Mouse (Mus musculus): ENCODE results near the gene S1pr5. TPM values are rescaled to one million over a fixed set of nuclear protein-coding genes. Genes with fewer than 3 reads are reported as not detected.

Gene S1pr5
- polyA plus RNA-seq, 1 experiment: not detected

DNA sequence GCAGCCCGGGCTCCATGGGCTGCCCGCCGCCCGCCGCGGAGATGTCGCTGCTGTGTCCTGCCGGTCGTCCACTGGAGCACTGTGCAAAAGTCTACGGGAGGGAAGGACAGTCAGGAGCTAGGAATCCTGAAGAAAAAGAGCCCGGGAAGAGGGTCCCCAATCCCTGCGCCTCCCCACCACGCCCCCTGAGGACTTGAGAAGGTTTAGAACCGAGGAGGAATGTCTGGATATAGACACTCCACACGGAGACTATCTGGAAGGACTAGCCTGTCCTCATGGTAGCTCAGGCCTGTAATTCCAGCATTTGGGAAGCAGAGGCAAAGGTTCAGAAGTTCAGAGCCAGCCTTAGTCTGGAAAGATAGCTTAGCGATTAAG, 3.1 kb downstream of the S1pr5 start:
- TF ChIP-seq GATA1 (IDR thresholded peaks at IDR 0.05; ENCODE audit: low read length): no peak

DNA sequence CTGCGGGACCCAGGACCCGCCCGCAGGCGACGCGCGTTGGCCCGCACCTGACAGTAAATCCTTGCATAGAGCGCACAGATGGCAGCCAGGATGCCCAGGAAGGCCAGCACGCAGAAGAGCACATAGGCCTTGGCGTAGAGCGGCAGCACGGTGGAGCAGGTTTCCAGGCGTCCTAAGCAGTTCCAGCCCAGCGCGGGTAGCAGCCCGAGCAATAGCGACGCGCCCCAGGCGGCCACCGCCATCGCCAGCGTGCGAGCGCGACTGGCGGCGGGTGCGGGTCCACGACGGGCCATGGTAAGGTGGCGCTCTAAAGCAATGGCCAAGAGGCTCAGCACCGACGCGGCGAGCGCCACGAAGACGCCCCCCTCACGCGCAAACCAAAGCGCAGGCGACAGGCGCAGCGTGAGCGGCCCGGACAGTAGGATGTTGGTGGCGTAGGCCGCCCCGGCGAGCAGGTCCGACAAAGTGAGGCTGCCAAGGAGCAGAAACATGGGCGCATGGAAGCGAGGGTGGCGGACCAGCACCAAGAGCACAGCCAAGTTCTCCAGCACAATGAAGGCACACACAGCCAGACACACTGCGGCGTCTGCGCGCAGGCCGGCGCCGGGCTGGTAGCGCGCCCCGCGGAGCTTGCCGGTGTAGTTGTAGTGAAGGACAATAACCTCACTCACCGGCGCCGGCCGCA, 3.7 kb downstream of the S1pr5 start:
- no peak for TF ChIP-seq GATA1 (IDR thresholded peaks at IDR 0.05; ENCODE audit: low read length)

DNA sequence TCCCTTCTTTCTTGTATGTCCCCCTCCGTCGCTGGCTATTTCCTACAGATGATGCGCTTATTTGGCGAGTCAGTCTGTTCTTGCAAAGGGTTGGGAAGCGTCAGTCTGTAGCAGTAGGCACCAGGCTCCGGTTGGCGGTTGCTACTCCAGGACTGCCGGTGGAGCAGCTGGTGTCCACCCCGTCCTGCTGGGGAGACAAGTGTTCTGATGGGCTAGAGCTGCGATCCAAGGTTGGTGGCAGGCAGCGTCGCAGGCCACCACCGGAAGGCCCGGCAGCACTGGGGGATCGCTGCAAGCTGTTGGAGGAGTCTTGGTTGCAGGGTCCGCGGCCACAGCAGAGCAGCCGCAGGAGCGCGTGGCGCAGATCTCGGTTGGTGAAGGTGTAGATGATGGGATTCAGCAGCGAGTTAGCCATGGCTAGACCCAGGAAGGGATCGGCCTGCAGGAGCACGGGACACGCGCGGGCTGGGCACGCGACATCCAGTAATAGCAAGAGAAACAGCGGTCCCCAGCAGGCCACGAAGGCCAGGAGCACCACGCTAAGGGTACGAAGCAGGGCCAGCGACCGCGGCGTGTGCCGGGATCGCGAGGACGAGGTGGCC, 4.3 kb downstream of the S1pr5 start:
- no peak for TF ChIP-seq GATA1 (IDR thresholded peaks at IDR 0.05; ENCODE audit: low read length)

DNA sequence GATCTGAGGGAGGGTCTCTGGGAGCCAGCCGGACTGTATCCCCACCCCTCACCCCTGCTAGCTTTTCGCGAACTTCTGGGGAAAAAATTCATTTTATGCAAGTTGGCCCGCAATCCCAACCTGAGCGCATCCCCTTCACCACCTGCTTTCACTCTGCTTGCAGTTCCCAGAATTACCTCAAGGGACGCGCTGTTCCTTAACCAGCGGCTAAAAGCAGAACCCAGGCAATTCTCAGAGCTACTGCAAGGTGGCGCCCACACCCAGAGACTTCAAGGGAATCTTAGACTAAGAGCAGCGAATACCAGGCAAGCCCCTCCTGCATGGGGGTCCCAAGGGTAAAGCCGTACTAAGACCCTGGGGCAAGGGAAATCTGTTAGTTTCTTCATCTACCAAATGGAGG, 6.9 kb downstream of the S1pr5 start:
- TF ChIP-seq GATA1 (IDR thresholded peaks at IDR 0.05; ENCODE audit: low read length): no peak

DNA sequence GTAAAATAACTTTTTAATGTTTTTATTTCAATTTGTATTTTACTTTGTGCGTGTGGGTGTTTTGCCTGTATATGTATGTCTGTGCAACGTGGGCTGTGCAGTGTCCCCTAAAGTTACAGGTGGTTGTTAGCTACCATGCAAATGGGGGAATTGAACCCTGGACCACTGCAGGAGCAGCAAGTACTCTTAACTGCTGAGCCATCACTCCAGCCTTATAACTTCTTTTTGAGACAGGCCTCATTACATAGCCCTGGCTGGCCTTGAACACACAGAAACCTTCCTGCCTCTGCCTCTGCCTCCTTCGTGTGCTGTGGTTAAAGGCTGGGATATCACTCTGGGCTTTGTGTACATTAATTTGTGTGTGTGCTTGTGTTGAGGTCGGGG, 8.8 kb downstream of the S1pr5 start:
- no peak for TF ChIP-seq GATA1 (IDR thresholded peaks at IDR 0.05; ENCODE audit: low read length)

DNA sequence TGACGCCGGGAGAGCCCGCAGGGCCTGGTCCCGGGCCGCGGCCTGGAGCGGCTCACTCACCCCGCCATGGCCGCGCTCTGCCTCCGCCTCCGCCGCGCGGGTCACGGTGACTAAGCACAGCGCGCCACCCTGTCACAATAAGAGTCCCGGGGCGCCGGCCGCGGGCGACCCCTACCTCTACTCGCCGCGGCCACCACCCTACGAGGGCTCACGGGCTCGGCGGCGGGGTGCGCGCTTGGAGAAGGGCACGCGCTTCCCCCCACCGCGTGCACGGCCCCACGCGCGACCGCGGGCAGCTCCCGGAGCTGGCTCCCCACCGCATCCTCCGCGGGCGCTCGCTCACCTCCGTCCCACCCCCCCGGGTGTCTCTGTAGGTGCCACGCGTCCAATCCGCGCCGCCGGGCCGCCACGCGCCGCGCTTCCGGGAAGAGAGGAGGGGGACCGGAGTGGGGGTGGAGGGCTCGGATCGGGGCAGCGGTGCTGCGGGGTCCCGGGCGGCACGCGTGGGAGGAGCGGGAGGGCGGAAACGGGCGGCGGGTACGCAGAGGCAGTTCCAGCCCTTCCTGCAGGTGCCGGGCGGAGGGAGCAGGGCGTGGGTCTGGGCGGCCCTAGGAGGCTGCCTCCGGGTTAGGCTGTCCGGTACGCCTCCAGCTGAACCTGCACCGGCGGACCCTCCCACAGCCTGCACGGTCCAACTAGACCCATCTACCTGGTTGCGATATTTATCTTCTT, 9.3 kb downstream of the S1pr5 start, which contains the start of gene Keap1:
Gene Keap1, minus strand, starts transcription at position 629 of the 732 bp plus-strand sequence.
- no peak for TF ChIP-seq GATA1 (IDR thresholded peaks at IDR 0.05; ENCODE audit: low read length)

DNA sequence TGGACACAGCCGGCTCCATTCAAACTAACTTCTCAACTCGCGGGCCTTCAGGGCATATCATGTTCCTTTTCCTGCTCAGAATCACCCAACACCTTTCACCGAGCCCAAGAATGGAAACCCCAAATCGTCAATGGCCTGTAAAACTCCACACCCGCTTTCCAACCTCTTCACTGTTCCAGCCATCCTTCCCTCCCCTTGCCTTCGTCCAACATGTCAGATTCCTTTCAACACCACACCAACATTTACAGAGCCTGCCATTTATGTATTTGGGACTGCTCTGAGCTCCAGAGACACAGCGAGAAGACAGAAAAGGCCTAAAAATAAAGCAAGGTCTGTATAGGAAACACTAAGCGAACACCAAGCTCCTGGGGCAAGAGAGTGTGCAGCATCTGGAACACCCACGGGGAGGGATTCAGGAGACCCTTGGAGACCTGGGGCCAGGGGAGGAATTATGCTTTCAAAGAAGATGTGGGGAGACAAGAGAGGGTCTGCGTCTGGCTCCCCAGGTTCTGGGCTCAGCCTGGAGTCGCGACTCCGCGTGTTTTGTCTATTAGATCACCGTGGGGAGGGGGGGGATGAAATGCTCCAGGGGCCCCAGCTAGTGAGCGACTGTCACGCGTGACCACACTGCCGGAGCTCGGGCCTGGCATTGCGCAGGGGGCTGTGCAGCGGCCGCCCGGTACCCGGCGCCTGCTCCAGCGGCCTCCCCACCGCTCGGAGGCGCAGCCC, 10.1 kb downstream of the S1pr5 start:
- no peak for TF ChIP-seq GATA1 (IDR thresholded peaks at IDR 0.05; ENCODE audit: low read length)

DNA sequence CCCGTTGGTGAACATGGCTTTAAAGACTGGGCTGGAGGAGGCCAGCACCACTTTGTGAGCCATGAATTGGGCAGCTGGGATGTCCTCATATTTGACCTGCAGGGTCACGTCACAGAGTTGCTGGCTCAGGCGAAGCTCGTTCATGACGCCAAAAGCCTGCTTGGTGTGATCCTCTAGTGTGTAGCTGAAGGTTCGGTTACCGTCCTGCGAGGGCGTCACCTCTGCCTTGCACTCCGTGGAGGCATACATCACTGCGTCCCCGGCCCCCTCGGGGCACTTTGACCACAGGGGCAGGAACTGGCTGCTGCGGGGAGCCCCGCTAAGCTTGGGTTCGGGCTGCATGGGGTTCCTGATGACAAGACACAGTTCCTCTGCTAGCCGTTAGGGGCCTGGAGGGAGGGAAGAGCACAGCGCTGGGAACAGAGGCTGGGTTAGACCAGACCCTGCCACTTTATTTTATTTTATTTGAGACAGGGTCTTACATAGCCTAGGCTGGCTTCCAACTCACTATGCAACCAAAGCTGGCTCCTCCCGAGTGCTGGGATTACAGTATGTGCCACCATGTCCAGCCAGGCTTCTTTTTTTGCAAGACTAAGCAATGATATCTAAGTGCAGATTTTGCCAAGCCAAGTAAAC, 10.8 kb downstream of the S1pr5 start:
- TF ChIP-seq GATA1 (IDR thresholded peaks at IDR 0.05; ENCODE audit: low read length): no peak

DNA sequence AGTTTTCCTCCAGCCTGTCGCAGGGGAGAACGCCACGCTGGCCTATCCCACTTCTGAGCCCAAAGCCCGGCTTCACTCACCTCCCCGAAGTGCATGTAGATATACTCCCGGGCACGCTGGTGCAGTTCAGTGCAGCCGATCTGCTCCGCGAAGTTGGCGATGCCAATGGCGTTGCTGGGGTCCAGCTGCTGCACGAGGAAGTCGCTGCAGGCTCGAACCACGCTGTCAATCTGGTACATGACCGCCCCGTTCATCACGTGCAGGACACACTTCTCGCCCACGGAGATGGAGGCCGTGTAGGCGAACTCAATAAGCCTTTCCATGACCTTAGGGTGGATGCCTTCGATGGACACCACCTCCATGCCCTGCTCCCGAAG, 11.3 kb downstream of the S1pr5 start:
- no peak for TF ChIP-seq GATA1 (IDR thresholded peaks at IDR 0.05; ENCODE audit: low read length)

DNA sequence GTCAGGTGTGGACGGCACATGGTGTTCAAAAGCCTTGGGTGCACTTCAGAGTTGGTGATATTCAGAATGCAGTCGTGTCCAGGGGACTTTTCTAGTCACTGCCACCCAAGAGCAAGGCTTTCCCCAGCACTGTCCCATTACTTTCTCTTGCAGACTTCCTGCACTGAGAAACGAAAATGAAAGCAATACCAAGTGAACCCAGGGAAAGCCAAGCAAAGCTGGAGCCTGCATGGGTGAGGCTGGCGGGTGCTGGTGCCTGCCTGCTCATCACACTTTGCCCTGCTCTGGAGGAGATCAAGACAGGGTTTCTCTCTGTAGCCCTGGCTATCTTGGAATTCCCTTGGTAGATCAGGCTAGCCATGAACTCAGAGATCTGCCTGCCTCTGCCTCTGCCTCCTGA, 12.9 kb downstream of the S1pr5 start:
- no peak for TF ChIP-seq GATA1 (IDR thresholded peaks at IDR 0.05; ENCODE audit: low read length)

DNA sequence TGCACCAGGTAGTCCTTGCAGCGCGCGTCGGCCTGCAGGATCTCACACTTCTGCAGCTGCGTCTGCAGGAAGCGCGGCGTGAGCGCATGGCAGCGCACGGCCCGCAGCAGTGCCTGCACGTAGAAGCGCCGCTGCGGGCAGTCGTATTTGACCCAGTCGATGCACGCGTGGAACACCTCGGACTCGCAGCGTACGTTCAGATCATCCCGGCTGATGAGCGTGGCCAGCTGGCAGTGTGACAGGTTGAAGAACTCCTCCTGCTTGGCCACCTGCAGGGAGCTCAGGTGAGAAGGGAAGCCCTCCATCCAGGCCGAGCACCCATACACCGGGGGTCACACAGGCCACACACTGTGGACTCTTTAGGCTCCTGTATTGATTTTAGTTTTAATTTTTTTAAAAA, 14.4 kb downstream of the S1pr5 start:
- no peak for TF ChIP-seq GATA1 (IDR thresholded peaks at IDR 0.05; ENCODE audit: low read length)

DNA sequence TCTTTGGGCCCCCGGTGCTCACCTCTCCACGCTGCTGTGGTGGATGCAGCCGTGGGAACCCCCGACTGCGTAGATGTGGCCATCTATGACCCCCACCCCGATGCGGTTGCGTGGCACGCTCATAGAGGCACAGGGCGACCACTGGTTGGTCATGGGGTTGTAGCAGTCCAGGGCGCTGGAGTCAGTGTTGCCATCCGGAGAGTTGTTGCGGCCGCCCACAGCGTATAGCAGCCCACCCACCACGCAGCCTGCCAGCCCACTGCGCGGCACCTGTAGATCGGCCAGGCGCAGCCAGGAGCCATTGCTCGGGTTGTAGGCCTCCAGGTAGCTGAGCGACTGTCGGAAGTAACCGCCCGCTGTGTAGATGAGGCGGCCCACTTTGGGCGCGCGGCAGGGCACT, 14.9 kb downstream of the S1pr5 start:
- no peak for TF ChIP-seq GATA1 (IDR thresholded peaks at IDR 0.05; ENCODE audit: low read length)

DNA sequence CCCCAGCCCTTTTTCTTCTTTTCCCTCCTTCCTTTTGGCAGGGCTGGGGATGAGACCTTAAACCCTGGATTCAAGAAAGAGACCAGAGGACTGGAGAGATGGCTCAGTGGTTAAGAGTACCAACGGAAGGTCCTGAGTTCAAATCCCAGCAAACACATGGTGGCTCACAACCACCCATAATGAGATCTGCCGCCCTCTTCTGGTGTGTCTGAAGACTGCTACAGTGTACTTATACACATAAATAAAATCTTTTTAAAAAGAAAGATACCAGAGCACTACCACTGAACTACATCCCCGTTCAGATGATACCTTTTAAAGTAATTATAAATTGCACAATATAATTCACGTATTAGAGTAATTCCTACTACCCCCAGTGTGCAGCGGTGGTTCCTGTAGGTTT, 15.4 kb downstream of the S1pr5 start:
- no peak for TF ChIP-seq GATA1 (IDR thresholded peaks at IDR 0.05; ENCODE audit: low read length)

DNA sequence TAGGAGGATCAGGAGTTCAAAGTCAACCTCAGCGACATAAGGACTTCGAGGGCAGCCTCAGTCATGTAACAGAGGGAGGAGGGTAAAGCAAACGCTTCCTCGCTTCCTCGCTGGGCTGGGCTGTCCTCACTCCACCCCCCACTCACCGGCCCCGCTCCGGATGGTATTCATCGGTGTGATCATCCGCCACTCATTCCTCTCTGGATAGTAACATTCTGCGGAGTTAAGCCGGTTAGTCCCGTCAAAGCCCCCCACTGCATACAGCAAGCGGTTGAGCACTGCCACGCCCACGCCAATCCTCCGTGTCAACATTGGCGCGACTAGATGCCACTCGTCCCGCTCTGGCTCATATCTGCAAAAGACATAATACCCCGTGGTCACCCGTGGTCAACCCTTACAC, 16.7 kb downstream of the S1pr5 start:
- no peak for TF ChIP-seq GATA1 (IDR thresholded peaks at IDR 0.05; ENCODE audit: low read length)

DNA sequence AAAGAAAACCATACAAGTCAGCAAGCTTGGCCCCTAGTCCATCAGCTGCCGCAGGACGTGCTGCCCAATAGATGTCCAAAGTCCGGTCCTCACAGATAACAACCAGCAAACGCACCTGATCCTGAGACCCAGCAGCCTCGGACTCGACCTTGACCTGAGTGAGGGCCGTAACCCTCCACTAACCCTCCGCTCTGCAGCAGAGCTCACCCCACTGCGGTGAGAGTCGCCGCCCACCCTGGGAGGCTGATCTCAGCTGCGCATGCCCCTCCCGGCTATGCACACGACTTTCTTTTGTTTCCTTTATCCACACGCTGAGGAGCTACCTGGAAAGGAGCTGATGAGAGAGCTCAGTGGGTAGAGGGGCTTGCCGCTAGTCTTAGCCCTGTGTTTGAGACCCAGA, 20.9 kb downstream of the S1pr5 start:
- TF ChIP-seq GATA1 (IDR thresholded peaks at IDR 0.05; ENCODE audit: low read length): no peak

DNA sequence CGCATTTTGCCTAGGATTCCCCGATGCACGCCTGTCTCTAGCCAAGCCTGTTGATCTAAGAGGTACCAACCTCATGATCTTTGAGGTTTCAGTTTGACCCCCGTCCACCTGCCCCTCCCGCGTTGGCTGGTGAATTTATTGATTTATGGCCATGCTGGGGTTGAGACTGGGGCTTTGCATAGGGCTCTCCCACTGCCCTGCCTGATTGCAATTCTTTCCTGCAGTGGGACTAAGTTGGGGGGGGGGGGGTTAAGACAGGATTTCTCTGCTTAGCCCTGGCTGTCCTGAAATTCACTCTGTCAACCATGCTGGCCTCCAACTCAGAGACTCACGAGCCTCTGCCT, 22.9 kb downstream of the S1pr5 start:
- no peak for TF ChIP-seq GATA1 (IDR thresholded peaks at IDR 0.05; ENCODE audit: low read length)

All from G1E-ER4 (cell line).